Mouse (Mus musculus) heart, postnatal 10 days (tissue): ENCODE results near the gene Olfr678. TPM values are rescaled to one million over a fixed set of nuclear protein-coding genes. Genes with fewer than 3 reads are reported as not detected.
"Not testable (repeated sequence)": the region's sequence is repeated elsewhere in the genome, so short reads cannot be mapped to it uniquely, and the experiment has no call there.

Experiments
- DNase-seq, 2 experiments: peaks; one replicate each; pipeline ENCODE4 v3.0.0; 2021
- intact Hi-C: fragments of 180-260 bp; cut with DNase I; formaldehyde crosslinking; loops from one replicate; pipeline ENCODE4 v1.15.1; 2025
- total RNA-seq, 2 experiments: library from RNA; stranded (reverse); gene quantifications; 2 replicates each; pipeline ENCODE4 v1.2.3; 2021

The Olfr678 gene
- total RNA-seq: not detected

GRCm38 (mm10) chr7:105064175-105064574 lies at the start of gene Olfr678:
Olfr678 (plus strand) TSS chr7:105064475.
- DNase-seq: no peak
- intact Hi-C loops: no loop called here

- no peak for DNase-seq
- intact Hi-C loops: no loop called here
These were observed 41.7 kb upstream of the Olfr678 start for GRCm38 (mm10) chr7:105022530-105022929.

- intact Hi-C loops: no loop called here
- DNase-seq: no peak
These were observed 35.9 kb upstream of the Olfr678 start, which contains the start of gene Olfr675 for GRCm38 (mm10) chr7:105028360-105028759. Olfr675 (minus strand) TSS chr7:105028460.

GRCm38 (mm10) chr7:105032398-105032797 lies 31.9 kb upstream of the Olfr678 start, which contains the start of gene Olfr676:
Olfr676 (plus strand) TSS chr7:105032698.
- DNase-seq: no peak
- intact Hi-C loops: no loop called here

- DNase-seq, intact Hi-C loops: not testable (repeated sequence)
These were observed 30.4 kb upstream of the Olfr678 start for GRCm38 (mm10) chr7:105033836-105034235.

GRCm38 (mm10) chr7:105058951-105059350 lies 5.3 kb upstream of the Olfr678 start:
- no peak for DNase-seq
- intact Hi-C loops: no loop called here

- no peak for DNase-seq
- intact Hi-C loops: no loop called here
These were observed 16.6 kb downstream of the Olfr678 start, which contains the start of gene Olfr679 for GRCm38 (mm10) chr7:105080905-105081304. Olfr679 (plus strand) TSS chr7:105081205.

GRCm38 (mm10) chr7:105092717-105093116 lies 28.4 kb downstream of the Olfr678 start, which contains the start of gene Olfr680-ps1:
Olfr680-ps1 (minus strand) TSS chr7:105092817.
- intact Hi-C loops, DNase-seq: not testable (repeated sequence)

- intact Hi-C loops: no loop called here
These were observed 52.3 kb downstream of the Olfr678 start, which contains the start of gene Olfr681 for GRCm38 (mm10) chr7:105116536-105116935. Olfr681 (plus strand) TSS chr7:105116836.

More at GRCm38 (mm10) chr7:105116536-105116935, 52.3 kb downstream of the Olfr678 start, which contains the start of gene Olfr681:
- DNase-seq: no peak

Other genes starting within 250 kb of the Olfr678 start
- not detected for gene Usp17lb, start 221.9 kb upstream of the Olfr678 start, total RNA-seq
- not detected for gene Usp17la, start 207.5 kb upstream of the Olfr678 start, total RNA-seq
- gene Olfr665, start 186.4 kb upstream of the Olfr678 start, total RNA-seq: not detected
- gene Olfr666, start 168.5 kb upstream of the Olfr678 start, total RNA-seq: not detected
- not detected for gene Olfr667, start 143.0 kb upstream of the Olfr678 start, total RNA-seq
- gene Olfr668, start 136.4 kb upstream of the Olfr678 start, total RNA-seq: not detected
- gene Olfr669, start 130.2 kb upstream of the Olfr678 start, total RNA-seq: not detected
- gene Olfr670, start 101.9 kb upstream of the Olfr678 start, total RNA-seq: not detected
- gene Olfr671, start 85.3 kb upstream of the Olfr678 start, total RNA-seq: not detected
- gene Olfr672, start 62.4 kb upstream of the Olfr678 start, total RNA-seq: not detected
- gene Olfr675, start 36.0 kb upstream of the Olfr678 start, total RNA-seq: not detected
- gene Olfr676, start 31.8 kb upstream of the Olfr678 start, total RNA-seq: not detected
- gene Olfr677, start 13.1 kb upstream of the Olfr678 start, total RNA-seq: not detected
- gene Olfr679, start 16.7 kb downstream of the Olfr678 start, total RNA-seq: not detected
- not detected for gene Olfr680-ps1, start 28.3 kb downstream of the Olfr678 start, total RNA-seq
- not detected for gene Olfr681, start 52.4 kb downstream of the Olfr678 start, total RNA-seq
- gene Olfr683, start 82.5 kb downstream of the Olfr678 start, total RNA-seq: not detected
- gene Olfr684, start 99.2 kb downstream of the Olfr678 start, total RNA-seq: not detected
- not detected for gene Olfr685, start 121.5 kb downstream of the Olfr678 start, total RNA-seq
- gene Olfr686, start 143.0 kb downstream of the Olfr678 start, total RNA-seq: not detected
- gene Olfr688, start 223.6 kb downstream of the Olfr678 start, total RNA-seq: not detected
- gene Olfr689, start 246.7 kb downstream of the Olfr678 start, total RNA-seq: not detected